Mouse (Mus musculus): ENCODE results near the gene Taar7b. TPM values are rescaled to one million over a fixed set of nuclear protein-coding genes. Genes with fewer than 3 reads are reported as not detected.

Gene Taar7b
- polyA plus RNA-seq, 1 experiment from 2014 or later: not detected

DNA sequence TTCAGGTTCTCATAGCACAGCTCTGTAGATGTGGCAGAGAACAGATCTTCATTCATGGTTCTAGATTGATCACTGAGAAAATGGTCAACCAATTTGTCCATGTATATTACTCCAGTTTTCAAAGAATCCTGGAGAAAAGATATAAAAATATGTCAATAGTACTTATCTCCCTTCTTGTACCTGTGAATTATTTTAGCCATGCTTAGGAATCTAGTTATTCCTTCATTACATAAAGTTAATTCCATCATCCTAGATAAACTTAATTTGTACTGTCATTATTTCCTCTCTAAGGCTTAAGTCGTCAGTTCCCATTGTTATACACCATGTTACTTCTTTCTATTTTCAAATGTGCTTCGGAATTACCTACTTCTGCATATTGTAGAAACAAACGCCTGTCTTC, 6.4 kb upstream of the Taar7b start, which contains the start of gene Taar7a:
Gene Taar7a (minus strand): TSS at position 101 of the 400 bp plus-strand sequence.
- H3K27ac ChIP-seq (replicated peaks): no peak within 1 kb of the TSS
- WGBS: 86% methylated on average over 3 of the region's 3 CpGs

DNA sequence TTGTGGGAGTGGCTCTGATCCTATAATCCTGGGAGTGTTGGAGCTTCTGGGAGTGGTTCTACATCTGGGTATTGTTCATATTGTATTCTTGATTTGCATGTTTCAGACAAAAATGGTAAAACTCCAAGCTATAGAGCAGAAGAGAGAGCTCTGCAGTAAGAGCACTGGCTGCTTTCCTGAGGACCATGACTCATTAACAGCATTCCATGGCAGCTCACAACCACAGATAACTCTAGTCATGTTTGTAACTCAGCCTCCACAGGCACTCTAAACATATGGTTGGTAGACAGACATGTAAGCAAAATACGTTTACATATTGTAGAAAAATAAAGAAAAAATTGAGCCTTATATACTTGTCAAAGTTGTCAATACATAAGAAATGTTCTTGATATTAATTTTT, 6.7 kb downstream of the Taar7b start:
- 77% methylated on average over 1 of the region's 1 CpGs for WGBS
- H3K9me3 ChIP-seq (replicated peaks): no peaks in the 10 kb centered on the region

More for the DNA sequence above, 6.4 kb upstream of the Taar7b start, which contains the start of gene Taar7a:
- Histone ChIP-seq H3K36me3 (no peaks in the 10 kb centered on the region), H3K4me1 (no peaks in the 10 kb centered on the region), H3K27me3 (ENCODE audit: low read depth, poor library complexity, severe bottlenecking) (no peaks in the 10 kb centered on the region), H3K9me3 (replicated peaks) (0 out of 2 replicates have a peak, but pooled peaks cover 2% of the 10 kb centered on the region), H3K4me3 (no peak within 1 kb of the TSS)
- no peak for DNase-seq (ENCODE audit: low spot score)

DNA sequence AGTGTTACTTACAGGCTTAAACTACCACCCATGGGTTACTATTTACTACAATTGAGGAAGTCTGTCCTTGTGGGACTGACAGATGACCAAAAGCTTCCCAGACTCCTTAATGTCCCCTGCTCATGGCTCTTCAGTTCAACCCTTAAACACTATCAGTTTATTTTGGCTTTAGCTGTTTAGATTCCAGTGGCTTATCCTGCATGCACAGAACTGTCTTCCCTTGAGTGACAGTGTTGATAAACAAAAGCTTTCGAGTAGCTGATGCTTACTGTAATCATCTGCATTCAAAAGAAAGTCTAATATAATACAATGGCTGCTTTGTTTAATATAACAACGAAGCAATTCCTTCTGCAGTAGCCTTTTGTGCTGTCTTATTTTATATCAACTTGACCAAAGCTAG, 7.3 kb downstream of the Taar7b start:
- no peaks in the 10 kb centered on the region for H3K9me3 ChIP-seq (replicated peaks)
- 79% methylated on average over 2 of the region's 2 CpGs for WGBS
- no peak overlapping the region for H3K27ac ChIP-seq (replicated peaks)
- no peaks in the 10 kb centered on the region for H3K4me1 ChIP-seq
- no peak for DNase-seq (ENCODE audit: low spot score)
- no peaks in the 10 kb centered on the region for H3K36me3 ChIP-seq
- H3K4me3 ChIP-seq: no peak overlapping the region
- H3K27me3 ChIP-seq (ENCODE audit: low read depth, poor library complexity, severe bottlenecking): no peaks in the 10 kb centered on the region

More for the DNA sequence above, 6.7 kb downstream of the Taar7b start:
- H3K36me3 ChIP-seq: no peaks in the 10 kb centered on the region
- no peaks in the 10 kb centered on the region for H3K4me1 ChIP-seq
- H3K27me3 ChIP-seq (ENCODE audit: low read depth, poor library complexity, severe bottlenecking): no peaks in the 10 kb centered on the region
- no peak overlapping the region for H3K27ac ChIP-seq (replicated peaks)
- DNase-seq (ENCODE audit: low spot score): no peak
- no peak overlapping the region for H3K4me3 ChIP-seq

GRCm38 (mm10) chr10:24008143-24008542, 8.4 kb downstream of the Taar7b start:
- no peak for DNase-seq (ENCODE audit: low spot score)
- Histone ChIP-seq H3K4me3 (no peak overlapping the region), H3K9me3 (replicated peaks) (no peaks in the 10 kb centered on the region), H3K4me1 (no peaks in the 10 kb centered on the region), H3K27me3 (ENCODE audit: low read depth, poor library complexity, severe bottlenecking) (no peaks in the 10 kb centered on the region), H3K27ac (replicated peaks) (no peak overlapping the region), H3K36me3 (no peaks in the 10 kb centered on the region)
- WGBS: 92% methylated on average over 1 of the region's 1 CpGs

- DNase-seq (ENCODE audit: low spot score): no peak
- Histone ChIP-seq H3K36me3 (no peaks in the 10 kb centered on the region), H3K9me3 (replicated peaks) (no peaks in the 10 kb centered on the region), H3K4me3 (no peak within 1 kb of the TSS), H3K27me3 (ENCODE audit: low read depth, poor library complexity, severe bottlenecking) (no peaks in the 10 kb centered on the region), H3K4me1 (no peaks in the 10 kb centered on the region), H3K27ac (replicated peaks) (no peak within 1 kb of the TSS)
Measured at GRCm38 (mm10) chr10:24026922-24027321, 27.2 kb downstream of the Taar7b start, which contains the start of gene Taar7d. TSS of gene Taar7d (plus strand) at chr10:24027222.

- Histone ChIP-seq H3K4me1 (no peaks in the 10 kb centered on the region), H3K27me3 (ENCODE audit: low read depth, poor library complexity, severe bottlenecking) (no peaks in the 10 kb centered on the region), H3K36me3 (no peaks in the 10 kb centered on the region), H3K9me3 (replicated peaks) (no peaks in the 10 kb centered on the region), H3K4me3 (no peak overlapping the region), H3K27ac (replicated peaks) (no peak overlapping the region)
- DNase-seq (ENCODE audit: low spot score): no peak
Measured at GRCm38 (mm10) chr10:24031347-24031746, 31.6 kb downstream of the Taar7b start.

DNA sequence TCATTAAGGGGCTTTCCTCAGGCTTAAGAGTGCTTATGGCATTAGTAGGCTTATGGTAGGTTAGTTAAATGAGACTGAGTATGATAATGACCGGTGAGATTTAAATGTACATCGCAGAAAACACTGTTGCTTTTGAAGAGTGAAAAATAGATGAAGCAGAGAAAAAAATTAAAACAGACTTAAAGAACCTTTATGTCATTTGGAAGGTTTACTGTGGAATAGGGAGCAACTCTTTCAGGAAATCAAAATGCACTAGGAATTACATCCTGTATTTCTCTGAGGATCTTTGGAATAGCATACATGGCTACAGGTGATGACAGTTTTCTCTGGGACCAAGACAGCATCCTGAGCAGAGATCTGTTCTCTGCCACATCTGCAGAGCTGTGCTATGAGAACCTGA, 37.6 kb downstream of the Taar7b start, which contains the start of gene Taar7e:
Gene Taar7e (plus strand): TSS at position 301 of the 400 bp plus-strand sequence.
- Histone ChIP-seq H3K27ac (replicated peaks) (no peak within 1 kb of the TSS), H3K27me3 (ENCODE audit: low read depth, poor library complexity, severe bottlenecking) (no peaks in the 10 kb centered on the region), H3K9me3 (replicated peaks) (no peaks in the 10 kb centered on the region), H3K36me3 (no peaks in the 10 kb centered on the region), H3K4me3 (no peak within 1 kb of the TSS), H3K4me1 (no peaks in the 10 kb centered on the region)
- 90% methylated on average over 2 of the region's 2 CpGs for WGBS
- DNase-seq (ENCODE audit: low spot score): no peak

DNA sequence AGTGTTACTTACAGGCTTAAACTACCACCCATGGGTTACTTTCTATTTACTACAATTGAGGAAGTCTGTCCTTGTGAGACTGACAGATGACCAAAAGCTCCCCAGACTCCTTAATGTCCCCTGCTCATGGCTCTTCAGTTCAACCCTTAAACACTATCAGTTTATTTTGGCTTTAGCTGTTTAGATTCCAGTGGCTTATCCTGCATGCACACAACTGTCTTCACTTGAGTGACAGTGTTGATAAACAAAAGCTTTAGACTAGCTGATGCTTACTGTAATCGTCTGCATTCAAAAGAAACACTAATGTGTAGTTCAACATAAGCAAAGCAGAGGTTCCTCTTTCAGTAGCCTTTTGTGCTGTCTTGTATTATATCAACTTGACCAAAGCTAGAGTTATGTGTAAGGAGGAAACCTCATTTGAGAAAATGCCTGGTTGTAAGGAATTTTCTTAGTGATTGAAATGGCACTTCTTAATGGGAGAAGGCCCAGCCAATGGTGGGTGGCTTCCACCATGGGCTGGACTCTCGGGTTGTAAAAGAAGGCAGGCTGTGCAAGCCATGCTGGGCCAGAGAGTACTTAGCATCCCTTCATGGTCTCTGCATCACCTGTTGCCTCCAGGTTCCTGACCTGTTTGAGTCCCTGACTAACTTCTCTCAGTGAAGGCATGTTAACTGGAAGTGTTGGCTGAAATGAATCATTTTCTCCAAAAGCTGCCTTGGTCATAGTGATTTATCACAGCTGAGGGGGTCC, 40.6 kb downstream of the Taar7b start:
- H3K27ac ChIP-seq (replicated peaks): no peak overlapping the region
- no peaks in the 10 kb centered on the region for H3K27me3 ChIP-seq (ENCODE audit: low read depth, poor library complexity, severe bottlenecking)
- WGBS: 69% methylated on average over 2 of the region's 2 CpGs
- H3K4me3 ChIP-seq: no peak overlapping the region
- no peaks in the 10 kb centered on the region for H3K9me3 ChIP-seq (replicated peaks)
- no peak for DNase-seq (ENCODE audit: low spot score)
- no peaks in the 10 kb centered on the region for H3K36me3 ChIP-seq
- no peaks in the 10 kb centered on the region for H3K4me1 ChIP-seq

GRCm38 (mm10) chr10:24049210-24049609, 49.5 kb downstream of the Taar7b start, which contains the start of gene Taar7f:
TSS of gene Taar7f (plus strand) at chr10:24049510.
- no peak for DNase-seq (ENCODE audit: low spot score)
- no peak within 1 kb of the TSS for H3K27ac ChIP-seq (replicated peaks)
- H3K27me3 ChIP-seq (ENCODE audit: low read depth, poor library complexity, severe bottlenecking): no peaks in the 10 kb centered on the region
- no peaks in the 10 kb centered on the region for H3K9me3 ChIP-seq (replicated peaks)
- no peaks in the 10 kb centered on the region for H3K4me1 ChIP-seq
- no peak within 1 kb of the TSS for H3K4me3 ChIP-seq
- H3K36me3 ChIP-seq: no peaks in the 10 kb centered on the region

Other genes with a start within 250 kb of the Taar7b start
- 112 and 145 TPM in 2 replicates for gene Rps12, start 212.7 kb upstream of the Taar7b start, polyA plus RNA-seq (2016; fragmentation: Nextera tagmentation; extraction: Ambion mirVana)
- gene Slc18b1, start 203.0 kb upstream of the Taar7b start, polyA plus RNA-seq (2016; fragmentation: Nextera tagmentation; extraction: Ambion mirVana): 10.4 and 12.2 TPM in 2 replicates
- not detected in 2 replicates for gene Vnn3, start 148.5 kb upstream of the Taar7b start, polyA plus RNA-seq (2016; fragmentation: Nextera tagmentation; extraction: Ambion mirVana)
- 2.2 and 3.5 TPM in 2 replicates for gene Vnn1, start 105.3 kb upstream of the Taar7b start, polyA plus RNA-seq (2016; fragmentation: Nextera tagmentation; extraction: Ambion mirVana)
- gene Taar1, start 79.6 kb upstream of the Taar7b start, polyA plus RNA-seq (2016; fragmentation: Nextera tagmentation; extraction: Ambion mirVana): not detected in 2 replicates
- not detected in 2 replicates for gene Taar2, start 61.4 kb upstream of the Taar7b start, polyA plus RNA-seq (2016; fragmentation: Nextera tagmentation; extraction: Ambion mirVana)
- not detected in 2 replicates for gene Taar3, start 50.4 kb upstream of the Taar7b start, polyA plus RNA-seq (2016; fragmentation: Nextera tagmentation; extraction: Ambion mirVana)
- not detected in 2 replicates for gene Taar4, start 39.4 kb upstream of the Taar7b start, polyA plus RNA-seq (2016; fragmentation: Nextera tagmentation; extraction: Ambion mirVana)
- not detected in 2 replicates for gene Taar5, start 29.2 kb upstream of the Taar7b start, polyA plus RNA-seq (2016; fragmentation: Nextera tagmentation; extraction: Ambion mirVana)
- gene Taar6, start 14.3 kb upstream of the Taar7b start, polyA plus RNA-seq (2016; fragmentation: Nextera tagmentation; extraction: Ambion mirVana): not detected in 2 replicates
- not detected in 2 replicates for gene Taar7a, start 6.5 kb upstream of the Taar7b start, polyA plus RNA-seq (2016; fragmentation: Nextera tagmentation; extraction: Ambion mirVana)
- not detected in 2 replicates for gene Taar7d, start 27.3 kb downstream of the Taar7b start, polyA plus RNA-seq (2016; fragmentation: Nextera tagmentation; extraction: Ambion mirVana)
- gene Taar7e, start 37.7 kb downstream of the Taar7b start, polyA plus RNA-seq (2016; fragmentation: Nextera tagmentation; extraction: Ambion mirVana): not detected in 2 replicates
- not detected in 2 replicates for gene Taar7f, start 49.6 kb downstream of the Taar7b start, polyA plus RNA-seq (2016; fragmentation: Nextera tagmentation; extraction: Ambion mirVana)
- gene Taar8a, start 76.6 kb downstream of the Taar7b start, polyA plus RNA-seq (2016; fragmentation: Nextera tagmentation; extraction: Ambion mirVana): not detected in 2 replicates
- gene Taar8b, start 92.4 kb downstream of the Taar7b start, polyA plus RNA-seq (2016; fragmentation: Nextera tagmentation; extraction: Ambion mirVana): not detected in 2 replicates
- not detected in 2 replicates for gene Taar8c, start 102.0 kb downstream of the Taar7b start, polyA plus RNA-seq (2016; fragmentation: Nextera tagmentation; extraction: Ambion mirVana)
- gene Taar9, start 109.6 kb downstream of the Taar7b start, polyA plus RNA-seq (2016; fragmentation: Nextera tagmentation; extraction: Ambion mirVana): 0.11 TPM in 1 of 2 replicates, not detected in the other
- 52.7 and 72.1 TPM in 2 replicates for gene Stx7, start 149.4 kb downstream of the Taar7b start, polyA plus RNA-seq (2016; fragmentation: Nextera tagmentation; extraction: Ambion mirVana)
- gene Moxd1, start 223.6 kb downstream of the Taar7b start, polyA plus RNA-seq (2016; fragmentation: Nextera tagmentation; extraction: Ambion mirVana): 3.7 and 5.5 TPM in 2 replicates

Measured in midbrain, embryonic 10.5 days (tissue).